ENCODE assay signal across 8 mouse cellular contexts in the genomic region with DNA sequence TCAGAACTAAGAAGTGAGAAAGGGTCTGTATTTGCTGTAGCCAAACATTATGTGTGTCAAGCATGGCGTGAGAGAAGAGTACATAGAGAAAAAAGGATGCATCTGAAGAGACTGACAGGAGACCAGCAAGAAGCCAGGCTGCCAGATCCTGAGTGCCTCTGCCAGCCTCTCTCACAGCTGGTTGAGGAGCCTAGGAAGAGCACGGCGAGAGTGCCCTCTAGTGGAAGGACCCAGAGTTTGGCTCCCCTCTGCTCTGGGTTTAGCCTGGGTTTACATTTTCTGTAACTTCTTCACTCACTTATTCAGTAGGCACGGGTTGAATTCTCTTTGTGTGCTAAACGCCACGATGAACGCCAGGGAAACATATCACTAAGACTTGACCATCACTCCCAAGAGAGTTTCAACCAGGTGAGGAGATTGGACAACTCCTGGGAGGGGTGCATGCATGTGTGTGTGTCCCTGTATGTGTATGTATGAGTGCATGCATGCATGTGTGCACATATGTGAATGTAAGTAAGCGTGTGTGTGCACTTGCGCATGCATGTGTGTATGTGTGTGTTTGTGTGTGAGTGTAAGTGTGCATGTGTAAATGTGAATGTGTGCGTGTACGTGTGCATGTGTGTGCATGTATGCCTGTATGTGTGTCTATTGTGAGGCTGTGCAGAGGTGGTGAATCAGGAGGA. TPM values are rescaled to one million over a fixed set of nuclear protein-coding genes. Genes with fewer than 3 reads are reported as not detected.
DNase-seq lines count a peak whose midpoint lies in the region; ATAC-seq and TF ChIP-seq lines count a peak whose summit lies in the region.

No protein-coding gene starts in this region.

- no peaks in the 10 kb centered on the region for H3K9me3 ChIP-seq in MEL (replicated peaks; ENCODE audit: insufficient read depth, low read length)
- no peaks in the 10 kb centered on the region for H3K9me3 ChIP-seq in forebrain, embryonic 14.5 days (replicated peaks; ENCODE audit: control insufficient read depth, low read length)
- no peaks in the 10 kb centered on the region for H3K9me3 ChIP-seq in lung, postnatal 0 days (ENCODE audit: low read length)

- no peak for TF ChIP-seq EP300 in MEL (IDR thresholded peaks at IDR 0.05; ENCODE audit: low read depth in 1 of 2, low read length in 2 of 2)
- TF ChIP-seq EP300 in lung, postnatal 0 days (IDR thresholded peaks at IDR 0.05), result no peak

- no peak overlapping the region for H3K4me2 ChIP-seq in forebrain, embryonic 14.5 days (ENCODE audit: low read length)
- no peak overlapping the region for H3K4me2 ChIP-seq in lung, postnatal 0 days (replicated peaks; ENCODE audit: low read depth, low read length)

- no peak overlapping the region for H3K4me3 ChIP-seq in MEL (ENCODE audit: control insufficient read depth in 1 of 2, insufficient read depth in 1 of 2, low read depth in 2 of 2, low read length in 2 of 2)
- no peak overlapping the region for H3K4me3 ChIP-seq in forebrain, embryonic 14.5 days (ENCODE audit: low read depth, low read length)
- no peak overlapping the region for H3K4me3 ChIP-seq in lung, postnatal 0 days (ENCODE audit: low read depth, low read length)

- WGBS in forebrain, embryonic 14.5 days, result 48% methylated on average over 11 of the region's 11 CpGs
- 41% methylated on average over 11 of the region's 11 CpGs for WGBS in lung, postnatal 0 days

- H3K9ac ChIP-seq in MEL (ENCODE audit: control insufficient read depth, low read depth, low read length, poor library complexity, severe bottlenecking), result no peak overlapping the region
- no peak overlapping the region for H3K9ac ChIP-seq in forebrain, embryonic 14.5 days (ENCODE audit: low read length)
- no peak overlapping the region for H3K9ac ChIP-seq in lung, postnatal 0 days (replicated peaks; ENCODE audit: low read depth)

- H3K36me3 ChIP-seq in MEL (ENCODE audit: control insufficient read depth in 1 of 2, insufficient read depth in 2 of 2, low read length in 2 of 2), result no peaks in the 10 kb centered on the region
- no peaks in the 10 kb centered on the region for H3K36me3 ChIP-seq in forebrain, embryonic 14.5 days (ENCODE audit: control insufficient read depth, insufficient read depth, low read length)
- H3K36me3 ChIP-seq in lung, postnatal 0 days (ENCODE audit: insufficient read depth, low read length), result no peaks in the 10 kb centered on the region

- peak; percentile 88 for ATAC-seq in forebrain, embryonic 14.5 days
- peak; percentile 76 for ATAC-seq in lung, postnatal 0 days
- no peak for ATAC-seq in erythroblast, adult 5-6 weeks (replicated peaks; ENCODE audit: low FRiP score, poor library complexity, severe bottlenecking)

- no peak for TF ChIP-seq POLR2A in MEL (IDR thresholded peaks at IDR 0.05; ENCODE audit: control insufficient read depth in 1 of 2, insufficient read depth in 1 of 2, low read depth in 1 of 2, low read length in 2 of 2, poor library complexity in 1 of 2)

- H3K4me1 ChIP-seq in MEL (ENCODE audit: control insufficient read depth in 1 of 2, insufficient read depth in 2 of 2, low read length in 2 of 2), result no peaks in the 10 kb centered on the region
- no peaks in the 10 kb centered on the region for H3K4me1 ChIP-seq in forebrain, embryonic 14.5 days (ENCODE audit: control insufficient read depth, insufficient read depth, low read length)
- H3K4me1 ChIP-seq in lung, postnatal 0 days (ENCODE audit: insufficient read depth, low read depth, low read length), result no peaks in the 10 kb centered on the region

- peak; percentile 71 for TF ChIP-seq RAD21 in MEL (IDR thresholded peaks at IDR 0.05; ENCODE audit: low read depth, low read length)

- peak; percentile 34 for DNase-seq in MEL (ENCODE audit: low read depth, low spot score)
- DNase-seq in c-Kit-positive CD71-negative TER-119-negative erythroid progenitor cells, embryonic 14.5 days (ENCODE audit: low read depth), result peak; percentile 44
- DNase-seq in forebrain, embryonic 14.5 days (ENCODE audit: low spot score), result peak; percentile 89
- DNase-seq in heart, postnatal 36 days, result peak; percentile 74 to 76
- peak; percentile 79 for DNase-seq in layer of hippocampus, adult 11-12 months (ENCODE audit: low spot score)
- DNase-seq in lung, postnatal 0 days (ENCODE audit: low spot score), result peak; percentile 88
- peak; percentile 79 for DNase-seq in retina, postnatal 1 day

- H3K27ac ChIP-seq in MEL (ENCODE audit: control insufficient read depth, low read depth, low read length), result no peak overlapping the region
- H3K27ac ChIP-seq in forebrain, embryonic 14.5 days (ENCODE audit: low read depth, low read length), result no peak overlapping the region
- no peak overlapping the region for H3K27ac ChIP-seq in lung, postnatal 0 days (ENCODE audit: low read length)

- intact Hi-C loops in heart, postnatal 36 days (cut with DNase I), result loop anchor here (1.0 to 5.0 kb wide), 5 partner anchors 80 to 610 kb away; no protein-coding TSS in a partner anchor

- H3K79me2 ChIP-seq in MEL (ENCODE audit: control insufficient read depth, insufficient read depth, low read length, poor library complexity), result no peaks in the 10 kb centered on the region

- H3K27me3 ChIP-seq in MEL (ENCODE audit: control insufficient read depth in 1 of 2, insufficient read depth in 2 of 2, low read length in 2 of 2), result no peaks in the 10 kb centered on the region
- H3K27me3 ChIP-seq in forebrain, embryonic 14.5 days (replicated peaks; ENCODE audit: control insufficient read depth, insufficient read depth, low read length), result no peaks in the 10 kb centered on the region
- no peaks in the 10 kb centered on the region for H3K27me3 ChIP-seq in lung, postnatal 0 days (replicated peaks; ENCODE audit: insufficient read depth, low read length)

- peak; percentile 56 to 75 (median 70) for TF ChIP-seq CTCF in MEL (IDR thresholded peaks at IDR 0.05 in 2 of 3, conservative IDR thresholded peaks at IDR 0.05 in 1 of 3; ENCODE audit: control insufficient read depth in 1 of 3, insufficient read depth in 1 of 3, low read depth in 2 of 3, low read length in 3 of 3, poor library complexity in 1 of 3, severe bottlenecking in 1 of 3)
- TF ChIP-seq CTCF in lung, postnatal 0 days (IDR thresholded peaks at IDR 0.05), result peak; percentile 93

TF ChIP-seq in MEL, 35 proteins besides CTCF, POLR2A, EP300 and RAD21:
- TF ChIP-seq JUND (IDR thresholded peaks at IDR 0.05; ENCODE audit: low read depth, low read length) (no peak), BHLHE40 (IDR thresholded peaks at IDR 0.05; ENCODE audit: borderline replicate concordance, low read depth, low read length) (no peak), MYB (IDR thresholded peaks at IDR 0.05; ENCODE audit: low read depth, low read length) (no peak), SMC3 (IDR thresholded peaks at IDR 0.05; ENCODE audit: low read depth, low read length) (peak; percentile 73), POLR2AphosphoS5 (IDR thresholded peaks at IDR 0.05; ENCODE audit: borderline replicate concordance, low read depth, low read length) (peak; percentile 85; the same call in 1 of the 2 replicates), RCOR1 (IDR thresholded peaks at IDR 0.05; ENCODE audit: low read depth, low read length) (no peak), MAX (IDR thresholded peaks at IDR 0.05; ENCODE audit: low read length) (no peak), ELF1 (IDR thresholded peaks at IDR 0.05; ENCODE audit: low read depth, low read length) (no peak), MAFK (IDR thresholded peaks at IDR 0.05; ENCODE audit: borderline replicate concordance, low read depth, low read length) (no peak), E2F4 (IDR thresholded peaks at IDR 0.05; ENCODE audit: borderline replicate concordance, low read depth, low read length) (no peak), ZC3H11A (IDR thresholded peaks at IDR 0.05; ENCODE audit: low read depth, low read length) (peak; percentile 52), MXI1 (IDR thresholded peaks at IDR 0.05; ENCODE audit: low read depth, low read length) (no peak), MYC (IDR thresholded peaks at IDR 0.05; ENCODE audit: low read depth, low read length) (no peak), KAT2A (conservative IDR thresholded peaks at IDR 0.05; ENCODE audit: low read depth, low read length) (no peak), TCF12 (IDR thresholded peaks at IDR 0.05; ENCODE audit: low read depth, low read length) (no peak), CHD2 (IDR thresholded peaks at IDR 0.05; ENCODE audit: low read length) (no peak)

RNA-seq across cellular contexts. Expression of gene Tspan2, which starts 42.4 kb away (rescaled TPM):
- total RNA-seq in MEL (2012; rRNA removed), result not detected in 2 replicates
- not detected for polyA plus RNA-seq in MEL (2012; ENCODE audit: insufficient read depth in 1 of 2, insufficient read length in 2 of 2, low read depth in 1 of 2, low replicate concordance in 2 of 2, missing spikeins in 1 of 2)
- polyA plus RNA-seq in forebrain, embryonic 14.5 days (2014; fragmentation: Nextera tagmentation; extraction: Ambion mirVana), result 8.8 and 8.9 TPM in 2 replicates
- 10 to 100 TPM; 13.2 to 15.0 TPM for total RNA-seq in heart, postnatal 36 days (2021)
- polyA plus RNA-seq in lung, postnatal 0 days (2015; fragmentation: Nextera tagmentation; extraction: Ambion mirVana), result 72.7 and 86.9 TPM in 2 replicates
- total RNA-seq in erythroblast, adult 5-6 weeks (2015; ENCODE audit: low replicate concordance), result 11.5 and 13.8 TPM in 2 replicates
- 2.4 and 8.7 TPM in 2 replicates for total RNA-seq in erythroblast, adult 5-6 weeks (2017; ENCODE audit: low replicate concordance)

Comparison
In these comparisons a context has a peak if more than half of its experiments do, and no peak if none do; other contexts are left out.
1. DNase-seq: peak in every context shown above with its lines; median percentile 89 in forebrain, embryonic 14.5 days; 88 in lung, postnatal 0 days; 79 in layer of hippocampus, adult 11-12 months; 79 in retina, postnatal 1 day; 75 in heart, postnatal 36 days; 44 in c-Kit-positive CD71-negative TER-119-negative erythroid progenitor cells, embryonic 14.5 days; 34 in MEL.